Mouse (Mus musculus) testis, adult 2 months (tissue): ENCODE results near the gene Pds5b.

ENCODE experiments used
- CTCF ChIP-seq: fragments of 200-500 bp; IDR thresholded peaks from 2 replicates; pipeline ENCODE4 v1.5.1; 2012; ENCODE audit warnings: low read depth, mild to moderate bottlenecking, inconsistent platforms, low read length, moderate library complexity; ENCODE audit not compliant: control insufficient read depth, insufficient read depth, insufficient replicate concordance
- POLR2A ChIP-seq: fragments of 200-500 bp; IDR thresholded peaks from 2 replicates; pipeline ENCODE4 v1.6.1; 2012; ENCODE audit warnings: low read depth, mild to moderate bottlenecking, inconsistent platforms, low read length, moderate library complexity; ENCODE audit not compliant: control insufficient read depth

DNA sequence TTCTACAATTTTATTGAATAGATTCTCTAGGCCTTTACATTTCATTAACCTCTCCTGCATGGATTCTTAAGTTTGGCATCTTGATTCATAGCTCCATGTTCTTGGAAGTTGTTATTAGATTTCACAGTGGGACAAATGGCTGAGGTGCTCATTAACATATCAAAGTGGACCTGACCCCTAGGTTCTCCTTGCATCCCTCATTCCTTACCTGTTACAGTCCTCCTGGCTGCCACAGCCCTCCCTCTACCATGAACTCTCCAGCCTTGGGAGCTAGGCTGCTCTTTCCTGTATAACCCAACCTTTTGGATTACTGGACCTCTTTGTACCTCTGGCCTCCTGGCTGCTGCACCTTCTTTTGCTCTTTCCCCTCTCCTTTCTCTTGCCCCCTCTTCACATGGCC, 99.5 kb downstream of the Pds5b start:
- TF ChIP-seq CTCF: no peak
- no peak for TF ChIP-seq POLR2A
